Mouse (Mus musculus): Measurements from ENCODE around the gene Hspa2. TPM values are rescaled to one million over a fixed set of nuclear protein-coding genes. Genes with fewer than 3 reads are reported as not detected.

Hspa2 gene
- 3.6 TPM for total RNA-seq (2023)

GRCm38 (mm10) chr12:76403886-76404537 lies at the start of gene Hspa2:
Hspa2 (plus strand) TSS chr12:76404176.

GRCm38 (mm10) chr12:76369206-76369977 lies 34.6 kb upstream of the Hspa2 start, which contains the start of gene Zbtb25:
Zbtb25 (minus strand) TSS chr12:76369602.

GRCm38 (mm10) chr12:76369978-76370830 lies 33.8 kb upstream of the Hspa2 start, which contains the start of gene Zbtb1:
Zbtb1 (plus strand) TSS chr12:76370266.

GRCm38 (mm10) chr12:76417433-76417854 lies 13.5 kb downstream of the Hspa2 start, which contains the start of gene Ppp1r36:
Ppp1r36 (plus strand) TSS chr12:76417538.

Other genes starting within 250 kb of the Hspa2 start
- gene Esr2, start 226.9 kb upstream of the Hspa2 start, total RNA-seq (2023), result not detected
- gene Tex21, start 157.4 kb upstream of the Hspa2 start, total RNA-seq (2023), result 0.30 TPM
- gene Mthfd1, start 148.9 kb upstream of the Hspa2 start, total RNA-seq (2023), result 44.1 TPM
- 0.74 TPM for gene Akap5, start 79.3 kb upstream of the Hspa2 start, total RNA-seq (2023)
- gene Zbtb25, start 34.6 kb upstream of the Hspa2 start, total RNA-seq (2023), result 51.6 TPM
- 16.8 TPM for gene Zbtb1, start 33.9 kb upstream of the Hspa2 start, total RNA-seq (2023)
- not detected for gene Ppp1r36, start 13.4 kb downstream of the Hspa2 start, total RNA-seq (2023)
- gene Plekhg3, start 126.7 kb downstream of the Hspa2 start, total RNA-seq (2023), result 12.1 TPM

Data from CD4-positive naive resting alpha-beta T cell, adult 57 days (primary cell).